Mouse (Mus musculus) layer of hippocampus, adult 18-20 months (tissue): ENCODE results near the gene Odf2l. TPM values are rescaled to one million over a fixed set of nuclear protein-coding genes. Genes with fewer than 3 reads are reported as not detected.

Experiments used
- DNase-seq, 2 experiments: peaks; one replicate each; pipeline ENCODE4 v3.0.0; 2022; ENCODE audit warnings: low spot score in 2 of 2
- long read RNA-seq: library from polyadenylated mRNA; stranded (forward); transcript quantifications from one replicate; pipeline ENCODE4 v2.0.0, GENCODE M21; 2021
- total RNA-seq, 2 experiments: library from RNA; stranded (reverse); gene quantifications; 2 replicates each; pipeline ENCODE4 v1.2.3; 2021

Gene Odf2l
- 10 to 100 TPM; 17.0 to 17.7 TPM for total RNA-seq
- long read RNA-seq, partial matches to known transcripts = 0 of 8 reads
- long read RNA-seq, other reads (novel, unspliced or antisense) = 6 of 8 reads

DNA sequence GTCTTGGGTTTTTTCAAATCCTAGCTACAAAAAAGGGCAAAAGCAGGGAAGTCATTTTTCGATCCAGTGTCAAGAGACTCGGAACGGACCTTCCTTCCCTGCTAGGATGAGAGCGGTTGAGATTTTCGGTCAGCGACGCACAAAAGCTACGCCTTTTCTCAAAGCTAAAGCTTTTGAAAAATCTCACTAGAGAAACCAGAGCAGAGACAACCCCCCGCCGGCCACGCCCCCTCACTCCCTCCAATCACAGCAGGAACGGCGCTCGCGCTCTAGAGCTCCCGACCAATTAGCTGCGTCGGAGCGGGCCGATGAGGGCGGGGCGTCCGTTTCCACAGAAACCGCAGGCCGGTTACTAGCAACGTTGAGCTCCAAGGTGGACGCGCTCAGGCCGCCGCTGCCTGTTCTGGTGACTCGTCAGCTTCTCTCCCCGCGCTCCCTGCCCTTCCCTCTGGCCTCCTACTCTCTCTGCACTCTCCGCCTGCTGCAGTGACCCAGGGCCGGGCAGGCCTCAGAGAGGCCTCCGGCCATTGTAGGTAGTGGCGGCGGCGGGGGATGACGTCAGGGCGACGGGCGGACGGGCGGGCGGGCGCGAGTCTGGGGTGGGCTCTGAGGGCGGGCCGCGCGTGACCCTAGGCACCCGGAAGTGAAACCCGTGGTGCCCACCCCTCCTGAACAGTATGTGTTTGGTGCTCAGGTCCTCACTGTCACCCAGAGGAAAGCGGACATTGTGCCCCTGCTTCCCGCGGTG, at the start of gene Odf2l:
Odf2l (plus strand) TSS at position 335 of the 748 bp plus-strand sequence.
- DNase-seq = peak; percentile 96 to 98

- DNase-seq = no peak
Measured at GRCm38 (mm10) chr3:145068964-145069363, 49.4 kb upstream of the Odf2l start.

- no peak for DNase-seq
Measured at GRCm38 (mm10) chr3:145072339-145072738, 46.0 kb upstream of the Odf2l start.

DNA sequence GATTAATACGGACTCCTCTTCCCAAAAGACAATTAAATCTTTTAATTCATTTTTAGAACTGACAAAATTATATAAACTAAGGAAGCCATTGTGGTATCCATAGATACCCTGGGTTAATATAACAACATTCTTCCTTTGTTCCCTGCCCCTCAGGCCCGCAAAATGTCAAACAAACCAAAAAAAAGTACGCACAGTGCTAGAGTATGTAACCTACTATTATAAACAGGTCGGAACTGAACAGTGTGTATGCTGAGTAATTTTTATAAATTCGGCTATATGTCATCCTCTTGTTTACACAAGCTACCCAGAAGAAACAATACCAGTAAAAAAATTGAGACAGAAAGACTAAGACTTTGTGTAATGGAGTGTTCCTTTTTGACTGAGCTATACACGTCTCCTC, 40.0 kb upstream of the Odf2l start:
- DNase-seq = no peak

GRCm38 (mm10) chr3:145080904-145081303, 37.5 kb upstream of the Odf2l start:
- no peak for DNase-seq

DNA sequence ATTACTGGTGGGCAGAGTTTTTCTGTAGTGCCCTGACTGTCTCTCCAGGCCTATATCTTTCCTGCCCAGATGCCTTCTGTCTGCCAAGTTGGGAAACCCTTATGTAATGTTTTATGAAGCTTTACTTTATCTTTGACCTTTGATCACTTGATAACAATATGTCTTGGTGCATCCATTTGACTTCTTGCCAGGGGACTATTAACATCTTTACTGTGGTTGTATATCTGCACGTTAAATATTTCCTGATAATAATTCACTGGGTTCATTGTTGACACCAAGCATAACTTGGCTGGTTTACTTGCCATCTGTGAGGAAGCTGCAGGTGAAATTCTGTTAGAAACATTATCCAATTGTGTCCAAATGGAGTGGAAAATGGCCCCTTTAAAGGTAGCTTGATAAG, 35.3 kb upstream of the Odf2l start:
- DNase-seq = no peak

DNA sequence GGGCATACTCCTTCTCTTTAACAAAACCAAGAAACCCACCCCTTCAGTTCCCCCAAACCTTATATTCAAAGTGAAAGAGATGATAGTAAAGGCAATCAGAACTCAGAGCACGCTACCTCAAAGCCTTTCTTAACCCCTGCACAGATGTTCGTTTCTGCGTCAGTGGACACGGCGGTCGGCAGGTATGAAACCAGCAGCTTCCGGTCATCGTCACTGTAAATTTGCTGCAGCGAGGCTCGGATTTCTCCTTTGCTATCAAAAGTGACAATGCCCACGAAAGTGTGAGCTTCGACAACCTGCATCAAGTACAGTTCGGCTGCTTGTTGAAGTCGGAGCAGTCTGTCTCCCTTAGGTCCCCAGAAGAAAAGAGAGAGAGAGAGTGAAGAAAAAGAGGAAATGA, 32.2 kb upstream of the Odf2l start:
- DNase-seq = no peak

DNA sequence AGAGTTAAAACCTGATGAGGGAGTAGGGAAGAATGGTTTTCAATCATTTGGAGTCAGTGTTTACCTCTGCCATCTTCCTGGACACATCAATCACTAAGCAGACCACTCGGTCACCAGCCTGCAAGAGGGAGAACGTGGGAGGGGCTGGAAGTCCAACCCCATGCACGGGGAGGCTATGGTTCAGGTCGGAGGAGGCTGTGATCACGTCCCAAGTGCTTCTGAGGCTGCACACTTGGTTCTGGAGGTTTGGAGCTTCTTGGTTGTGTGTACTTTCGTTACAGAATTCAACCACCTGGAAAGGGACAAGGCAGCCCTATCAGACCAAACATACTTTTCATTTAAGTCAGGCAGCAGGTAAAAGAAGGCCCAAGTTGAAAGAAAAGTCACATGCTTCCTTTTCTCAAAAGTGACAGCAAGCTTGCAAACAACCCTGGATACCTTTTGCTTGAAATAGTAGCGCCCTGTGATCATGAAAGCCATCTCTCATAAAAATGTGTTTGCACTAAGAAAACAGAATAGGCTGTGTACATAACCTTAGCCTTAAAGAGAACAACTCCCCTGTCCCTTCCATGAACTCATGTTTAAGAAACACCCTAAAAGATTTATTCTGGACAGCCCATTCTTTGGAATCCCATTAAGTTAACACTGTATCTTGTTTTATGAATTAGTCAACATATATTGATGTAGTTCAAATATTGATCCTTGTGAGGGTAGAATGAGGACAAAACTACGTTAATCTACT, 30.4 kb upstream of the Odf2l start:
- no peak for DNase-seq

GRCm38 (mm10) chr3:145099291-145099690, 19.1 kb upstream of the Odf2l start, which contains the start of gene Clca2:
TSS of gene Clca2 (minus strand) at chr3:145099443.
- DNase-seq = no peak

DNA sequence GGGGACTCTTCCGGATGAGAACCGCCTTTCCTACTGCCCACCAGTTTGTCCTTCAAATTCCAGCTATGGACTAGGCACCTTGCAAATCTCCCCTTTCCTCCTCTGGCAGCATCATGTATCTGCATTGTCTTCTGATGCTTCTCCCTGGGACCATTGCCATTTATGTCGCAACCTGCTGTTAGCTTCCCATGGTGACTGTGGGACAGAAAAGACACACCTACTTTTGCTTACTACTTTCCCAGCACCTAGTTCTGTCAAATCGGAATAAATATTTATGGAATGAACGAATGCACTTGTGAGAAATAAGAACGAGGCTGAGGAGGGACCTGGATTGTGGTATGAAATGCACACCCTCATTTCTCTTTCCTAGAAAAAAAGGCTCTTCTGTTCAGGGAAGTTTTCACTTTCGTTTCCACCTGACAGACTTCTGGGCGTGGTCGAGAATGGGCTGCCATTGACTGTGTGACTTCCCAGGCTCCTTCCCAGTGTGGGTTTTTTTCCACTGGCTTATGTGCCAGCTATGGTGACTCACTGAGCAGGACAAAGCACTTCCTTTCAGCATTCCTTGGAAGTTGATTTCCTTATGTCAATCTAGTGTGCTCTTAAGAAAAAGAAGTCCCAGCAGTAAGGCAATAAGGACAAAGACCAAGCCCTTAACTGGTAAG, 16.4 kb upstream of the Odf2l start:
- DNase-seq = no peak

- DNase-seq = no peak
Measured at GRCm38 (mm10) chr3:145103321-145103720, 15.1 kb upstream of the Odf2l start.

DNA sequence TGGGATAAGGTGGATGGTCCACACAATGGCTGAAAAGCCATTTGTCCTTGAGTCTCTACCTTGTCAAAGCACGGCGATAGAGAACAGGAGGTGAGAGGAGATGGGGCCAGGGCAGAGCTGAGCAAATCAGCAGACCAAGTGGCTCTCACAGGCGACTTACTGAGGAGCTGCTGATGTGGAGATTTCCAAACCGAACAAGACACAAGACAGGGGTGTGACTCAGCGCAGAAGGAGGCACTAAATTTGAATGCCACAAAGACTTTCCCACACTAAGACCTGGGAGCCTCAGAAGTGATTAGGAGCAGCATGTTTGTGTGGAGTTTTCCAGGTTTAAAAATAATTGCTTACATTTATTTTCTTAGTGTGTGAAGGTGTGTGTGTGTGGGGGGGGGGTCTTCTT, 14.6 kb upstream of the Odf2l start:
- DNase-seq = no peak

DNA sequence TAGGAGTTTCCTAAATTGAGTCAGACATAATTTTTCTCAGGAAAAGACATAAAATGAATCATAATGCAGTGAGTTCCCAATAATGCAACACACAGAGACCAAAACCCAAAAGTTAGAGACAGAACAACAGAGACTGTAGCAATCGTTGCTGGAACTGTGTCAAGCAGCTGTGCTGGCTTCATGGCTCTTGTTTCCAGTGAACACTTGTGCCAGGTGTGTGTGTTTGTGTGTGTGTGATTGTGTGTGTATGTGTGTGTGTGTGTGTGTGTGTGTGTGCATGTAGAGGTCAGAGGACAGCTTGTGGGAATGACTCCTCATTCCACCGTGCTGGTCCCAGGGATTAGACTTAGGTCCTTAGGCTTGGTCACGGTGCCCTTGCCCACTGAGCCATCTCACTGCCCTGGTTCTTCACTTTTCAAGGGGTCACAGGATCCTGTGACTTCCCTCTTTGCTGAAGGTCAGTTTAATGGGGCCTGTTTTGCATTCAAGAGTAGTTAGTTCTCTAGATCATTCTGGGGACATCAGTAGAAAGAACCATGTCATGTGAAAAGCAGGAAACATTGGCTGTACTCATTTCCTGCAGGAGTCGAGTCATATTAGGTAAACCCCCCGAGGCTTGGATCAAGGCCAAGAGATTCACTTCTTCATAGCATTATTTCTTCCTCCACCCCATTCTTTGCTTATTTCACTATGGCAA, 13.2 kb upstream of the Odf2l start:
- no peak for DNase-seq

DNA sequence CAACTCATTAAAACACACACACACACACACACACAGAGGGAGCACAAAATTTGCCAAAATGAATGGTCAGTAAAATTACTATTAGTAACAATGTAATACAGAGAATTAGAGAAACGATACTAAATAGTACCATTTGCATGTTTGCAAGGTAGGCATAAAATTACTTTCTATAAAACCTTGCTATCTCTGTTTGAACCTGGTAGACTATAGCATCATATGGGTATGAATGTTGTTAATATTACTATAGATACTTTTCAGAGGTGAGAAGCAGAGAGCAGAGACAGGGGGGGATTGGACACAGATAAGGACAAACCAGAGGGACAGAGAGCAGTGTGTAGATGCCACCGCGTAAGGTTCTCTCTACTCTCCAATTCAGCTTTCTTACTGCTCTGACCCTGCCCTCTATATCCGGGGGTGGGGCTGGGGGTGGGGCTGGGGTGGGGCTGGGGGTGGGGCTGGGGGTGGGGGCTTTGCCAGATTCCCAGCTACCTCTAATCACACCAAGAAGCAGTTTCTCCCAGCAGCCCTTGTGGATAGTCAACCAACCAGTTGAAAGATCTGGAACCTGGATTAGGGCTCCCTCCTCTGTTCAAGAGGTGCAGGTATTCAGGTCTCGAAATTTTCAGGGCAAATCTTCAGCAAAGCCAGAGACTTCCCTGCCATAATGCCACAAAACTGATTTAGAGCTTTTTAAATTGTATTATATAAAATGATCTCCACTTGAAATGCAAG, 12.4 kb upstream of the Odf2l start:
- DNase-seq = no peak

GRCm38 (mm10) chr3:145115169-145115568, 3.2 kb upstream of the Odf2l start:
- no peak for DNase-seq

GRCm38 (mm10) chr3:145117637-145118036, 751 bp upstream of the Odf2l start:
- DNase-seq = no peak

- DNase-seq = no peak
Measured at GRCm38 (mm10) chr3:145119002-145119358, 592 bp downstream of the Odf2l start.

- peak in 1 of 2 experiments; percentile 12 for DNase-seq
Measured at GRCm38 (mm10) chr3:145119425-145119824, 1.0 kb downstream of the Odf2l start.

- no peak for DNase-seq
Measured at GRCm38 (mm10) chr3:145126618-145127017, 8.2 kb downstream of the Odf2l start.

DNA sequence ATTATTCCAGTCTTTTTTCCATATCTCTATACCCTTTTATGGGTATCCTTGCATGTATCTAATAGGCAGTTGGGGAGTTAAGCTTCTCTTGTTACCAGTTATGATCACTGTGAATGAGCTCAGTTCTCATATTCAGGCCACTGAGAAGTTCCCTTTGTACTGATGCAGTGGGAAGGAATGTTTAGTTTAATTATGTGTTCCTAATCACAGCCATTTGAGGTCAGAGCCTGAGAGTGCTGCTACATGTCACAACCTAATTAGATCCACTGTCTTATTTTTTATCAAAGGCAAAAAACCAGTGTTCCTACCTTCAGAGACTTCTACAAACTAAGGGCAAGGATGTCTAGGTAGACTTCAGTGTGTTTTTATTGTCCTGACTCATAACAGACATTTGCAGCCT, 11.0 kb downstream of the Odf2l start:
- no peak for DNase-seq
